Comparison of ENCODE assay signal across 19 mouse cellular contexts in genomic region chr12:54343493-54343892, GRCm38 (mm10).
"Had no signal": no experiment of that assay in that cellular context is flagged by ENCODE, and none has a peak within 500 bp of the region (broad histone marks: within the 10 kb centered on the region; RNA-seq: fewer than 3 reads in every experiment).

No protein-coding gene starts in this region.

- ATAC-seq: midbrain, embryonic 16.5 days had no signal

- DNase-seq: lung, adult 18-20 months; lung, embryonic 14.5 days; lung, postnatal 10 days; lung, postnatal 36 days; midbrain, embryonic 14.5 days; right cerebral cortex, postnatal 25 days; right cerebral cortex, postnatal 4 days; thymus, adult 2 months; thymus, postnatal 25 days; thymus, postnatal 4 days had no signal

- H3K27ac ChIP-seq: macrophage; midbrain, embryonic 10.5 days; midbrain, embryonic 12.5 days; neural tube, embryonic 13.5 days; neural tube, embryonic 15.5 days; stomach, embryonic 15.5 days; stomach, postnatal 0 days had no signal

- H3K4me3 ChIP-seq: midbrain, embryonic 10.5 days; midbrain, embryonic 12.5 days; myocyte; neural tube, embryonic 13.5 days; neural tube, embryonic 15.5 days; stomach, embryonic 15.5 days had no signal
